Mouse (Mus musculus): ENCODE measurements around the gene Ntm. TPM values are rescaled to one million over a fixed set of nuclear protein-coding genes. Genes with fewer than 3 reads are reported as not detected.

The Ntm gene
- polyA plus RNA-seq, 1 experiment from 2014 or later = 134 TPM

- H3K9me3 ChIP-seq (ENCODE audit: control insufficient read depth, low read length) = no peaks in the 10 kb centered on the region
- H3K27ac ChIP-seq (ENCODE audit: low read length) = no peak overlapping the region
- no peak overlapping the region for H3K4me2 ChIP-seq (ENCODE audit: low read length)
- H3K4me3 ChIP-seq (replicated peaks; ENCODE audit: low read length) = no peak overlapping the region
- H3K27me3 ChIP-seq (replicated peaks; ENCODE audit: control insufficient read depth, insufficient read depth, low read length) = no peaks in the 10 kb centered on the region
- WGBS = 23% methylated on average over 8 of the region's 8 CpGs
- H3K4me1 ChIP-seq (replicated peaks; ENCODE audit: control insufficient read depth, insufficient read depth, low read length) = peaks cover 17% of the 10 kb centered on the region
- no peaks in the 10 kb centered on the region for H3K36me3 ChIP-seq (ENCODE audit: control insufficient read depth, insufficient read depth)
- no peak for ATAC-seq
- no peak overlapping the region for H3K9ac ChIP-seq (replicated peaks; ENCODE audit: low read depth, low read length)
Measured at GRCm38 (mm10) chr9:29216528-29216927, 746.4 kb downstream of the Ntm start.

GRCm38 (mm10) chr9:29215796-29216195, 747.1 kb downstream of the Ntm start:
- no peak overlapping the region for H3K27ac ChIP-seq (ENCODE audit: low read length)
- no peak overlapping the region for H3K9ac ChIP-seq (replicated peaks; ENCODE audit: low read depth, low read length)
- peaks cover 11% of the 10 kb centered on the region for H3K4me1 ChIP-seq (replicated peaks; ENCODE audit: control insufficient read depth, insufficient read depth, low read length)
- 88% methylated on average over 2 of the region's 2 CpGs for WGBS
- H3K27me3 ChIP-seq (replicated peaks; ENCODE audit: control insufficient read depth, insufficient read depth, low read length) = no peaks in the 10 kb centered on the region
- no peak for ATAC-seq
- H3K9me3 ChIP-seq (ENCODE audit: control insufficient read depth, low read length) = no peaks in the 10 kb centered on the region
- no peaks in the 10 kb centered on the region for H3K36me3 ChIP-seq (ENCODE audit: control insufficient read depth, insufficient read depth)
- no peak overlapping the region for H3K4me2 ChIP-seq (ENCODE audit: low read length)
- no peak overlapping the region for H3K4me3 ChIP-seq (replicated peaks; ENCODE audit: low read length)

- H3K4me3 ChIP-seq (replicated peaks; ENCODE audit: low read length) = no peak overlapping the region
- no peak for ATAC-seq
- no peak overlapping the region for H3K9ac ChIP-seq (replicated peaks; ENCODE audit: low read depth, low read length)
- no peaks in the 10 kb centered on the region for H3K9me3 ChIP-seq (ENCODE audit: control insufficient read depth, low read length)
- no peaks in the 10 kb centered on the region for H3K36me3 ChIP-seq (ENCODE audit: control insufficient read depth, insufficient read depth)
- no peak overlapping the region for H3K27ac ChIP-seq (ENCODE audit: low read length)
- no peak overlapping the region for H3K4me2 ChIP-seq (ENCODE audit: low read length)
- peaks cover 6% of the 10 kb centered on the region; the same call in 1 of the 2 replicates for H3K4me1 ChIP-seq (replicated peaks; ENCODE audit: control insufficient read depth, insufficient read depth, low read length)
- no peaks in the 10 kb centered on the region for H3K27me3 ChIP-seq (replicated peaks; ENCODE audit: control insufficient read depth, insufficient read depth, low read length)
- 43% methylated on average over 1 of the region's 1 CpGs for WGBS
Measured at GRCm38 (mm10) chr9:29215241-29215640, 747.7 kb downstream of the Ntm start.

GRCm38 (mm10) chr9:29209243-29209642, 753.7 kb downstream of the Ntm start:
- ATAC-seq = no peak
- no peak overlapping the region for H3K27ac ChIP-seq (ENCODE audit: low read length)
- WGBS = 76% methylated on average over 2 of the region's 2 CpGs

GRCm38 (mm10) chr9:29208142-29208541, 754.8 kb downstream of the Ntm start:
- 80% methylated on average over 5 of the region's 5 CpGs for WGBS
- no peak for ATAC-seq
- no peaks in the 10 kb centered on the region for H3K9me3 ChIP-seq (ENCODE audit: control insufficient read depth, low read length)
- no peak overlapping the region for H3K4me2 ChIP-seq (ENCODE audit: low read length)
- no peak overlapping the region for H3K27ac ChIP-seq (ENCODE audit: low read length)
- H3K4me3 ChIP-seq (replicated peaks; ENCODE audit: low read length) = no peak overlapping the region
- H3K36me3 ChIP-seq (ENCODE audit: control insufficient read depth, insufficient read depth) = no peaks in the 10 kb centered on the region
- no peaks in the 10 kb centered on the region for H3K27me3 ChIP-seq (replicated peaks; ENCODE audit: control insufficient read depth, insufficient read depth, low read length)
- no peak overlapping the region for H3K9ac ChIP-seq (replicated peaks; ENCODE audit: low read depth, low read length)
- peaks cover 11% of the 10 kb centered on the region for H3K4me1 ChIP-seq (replicated peaks; ENCODE audit: control insufficient read depth, insufficient read depth, low read length)

More at GRCm38 (mm10) chr9:29209243-29209642, 753.7 kb downstream of the Ntm start:
- H3K4me3 ChIP-seq (replicated peaks; ENCODE audit: low read length) = no peak overlapping the region
- no peak overlapping the region for H3K9ac ChIP-seq (replicated peaks; ENCODE audit: low read depth, low read length)
- no peaks in the 10 kb centered on the region for H3K9me3 ChIP-seq (ENCODE audit: control insufficient read depth, low read length)
- peaks cover 11% of the 10 kb centered on the region for H3K4me1 ChIP-seq (replicated peaks; ENCODE audit: control insufficient read depth, insufficient read depth, low read length)
- no peak overlapping the region for H3K4me2 ChIP-seq (ENCODE audit: low read length)
- H3K27me3 ChIP-seq (replicated peaks; ENCODE audit: control insufficient read depth, insufficient read depth, low read length) = no peaks in the 10 kb centered on the region
- no peaks in the 10 kb centered on the region for H3K36me3 ChIP-seq (ENCODE audit: control insufficient read depth, insufficient read depth)

- ATAC-seq = peak; percentile 47; the same call in 1 of the 2 replicates
- no peaks in the 10 kb centered on the region for H3K36me3 ChIP-seq (ENCODE audit: control insufficient read depth, insufficient read depth)
- H3K27me3 ChIP-seq (replicated peaks; ENCODE audit: control insufficient read depth, insufficient read depth, low read length) = no peaks in the 10 kb centered on the region
- no peak overlapping the region for H3K4me2 ChIP-seq (ENCODE audit: low read length)
- no peaks in the 10 kb centered on the region for H3K9me3 ChIP-seq (ENCODE audit: control insufficient read depth, low read length)
- 15% methylated on average over 4 of the region's 4 CpGs for whole genome bisulfite sequencing
- no peak overlapping the region for H3K27ac ChIP-seq (ENCODE audit: low read length)
- peaks cover 23% of the 10 kb centered on the region for H3K4me1 ChIP-seq (replicated peaks; ENCODE audit: control insufficient read depth, insufficient read depth, low read length)
- H3K9ac ChIP-seq (replicated peaks; ENCODE audit: low read depth, low read length) = no peak overlapping the region
- no peak overlapping the region for H3K4me3 ChIP-seq (replicated peaks; ENCODE audit: low read length)
Measured at GRCm38 (mm10) chr9:29205680-29206079, 757.3 kb downstream of the Ntm start.

GRCm38 (mm10) chr9:29202196-29202595, 760.7 kb downstream of the Ntm start:
- Histone ChIP-seq H3K27me3 (replicated peaks; ENCODE audit: control insufficient read depth, insufficient read depth, low read length) (no peaks in the 10 kb centered on the region), H3K4me3 (replicated peaks; ENCODE audit: low read length) (no peak overlapping the region), H3K9ac (replicated peaks; ENCODE audit: low read depth, low read length) (no peak overlapping the region), H3K36me3 (ENCODE audit: control insufficient read depth, insufficient read depth) (no peaks in the 10 kb centered on the region), H3K4me1 (replicated peaks; ENCODE audit: control insufficient read depth, insufficient read depth, low read length) (peaks cover 24% of the 10 kb centered on the region), H3K4me2 (ENCODE audit: low read length) (no peak overlapping the region), H3K27ac (ENCODE audit: low read length) (no peak overlapping the region), H3K9me3 (ENCODE audit: control insufficient read depth, low read length) (no peaks in the 10 kb centered on the region)
- WGBS = 21% methylated on average over 2 of the region's 2 CpGs
- ATAC-seq = no peak

- Histone ChIP-seq H3K4me2 (ENCODE audit: low read length) (no peak overlapping the region), H3K4me1 (replicated peaks; ENCODE audit: control insufficient read depth, insufficient read depth, low read length) (peaks cover 28% of the 10 kb centered on the region), H3K4me3 (replicated peaks; ENCODE audit: low read length) (no peak overlapping the region), H3K27me3 (replicated peaks; ENCODE audit: control insufficient read depth, insufficient read depth, low read length) (no peaks in the 10 kb centered on the region), H3K9ac (replicated peaks; ENCODE audit: low read depth, low read length) (no peak overlapping the region), H3K9me3 (ENCODE audit: control insufficient read depth, low read length) (no peaks in the 10 kb centered on the region), H3K27ac (ENCODE audit: low read length) (no peak overlapping the region), H3K36me3 (ENCODE audit: control insufficient read depth, insufficient read depth) (no peaks in the 10 kb centered on the region)
- ATAC-seq = peak; percentile 85
- 39% methylated on average over 14 of the region's 14 CpGs for WGBS
Measured at GRCm38 (mm10) chr9:29201163-29202053, 761.5 kb downstream of the Ntm start.

- Histone ChIP-seq H3K27me3 (replicated peaks; ENCODE audit: control insufficient read depth, insufficient read depth, low read length) (no peaks in the 10 kb centered on the region), H3K36me3 (ENCODE audit: control insufficient read depth, insufficient read depth) (no peaks in the 10 kb centered on the region), H3K4me3 (replicated peaks; ENCODE audit: low read length) (no peak overlapping the region), H3K4me2 (ENCODE audit: low read length) (no peak overlapping the region), H3K9ac (replicated peaks; ENCODE audit: low read depth, low read length) (no peak overlapping the region), H3K4me1 (replicated peaks; ENCODE audit: control insufficient read depth, insufficient read depth, low read length) (peaks cover 16% of the 10 kb centered on the region), H3K27ac (ENCODE audit: low read length) (no peak overlapping the region), H3K9me3 (ENCODE audit: control insufficient read depth, low read length) (no peaks in the 10 kb centered on the region)
- ATAC-seq = no peak
- 32% methylated on average over 3 of the region's 3 CpGs for WGBS
Measured at GRCm38 (mm10) chr9:29197046-29197445, 765.9 kb downstream of the Ntm start.
